Mouse (Mus musculus) liver, embryonic 16.5 days (tissue): Measurements from ENCODE around the gene Clmp. TPM values are rescaled to one million over a fixed set of nuclear protein-coding genes. Genes with fewer than 3 reads are reported as not detected.
"Not testable (repeated sequence)": the region's sequence is repeated elsewhere in the genome, so short reads cannot be mapped to it uniquely, and the experiment has no call there.

ENCODE experiments used
- ATAC-seq: fragments of 200-750 bp; cut with Nextera tagmentation; 2 replicates; pipeline ENCODE4 v1.8.0; 2017; ENCODE audit warnings: low read depth, mild to moderate bottlenecking, moderate number of reproducible peaks, moderate library complexity
- H3K27ac ChIP-seq: fragments of 300-500 bp; sonication (generic); 2 replicates; pipeline ENCODE4 v1.5.1; 2014; ENCODE audit warnings: mild to moderate bottlenecking, low read length
- H3K27me3 ChIP-seq: fragments of 300-500 bp; sonication (generic); 2 replicates; pipeline ENCODE4 v1.6.1; 2014; ENCODE audit warnings: low read depth, low read length, mixed read lengths; ENCODE audit not compliant: control insufficient read depth, insufficient read depth
- H3K36me3 ChIP-seq: fragments of 300-500 bp; sonication (generic); 2 replicates; pipeline ENCODE4 v1.6.1; 2014; ENCODE audit warnings: mild to moderate bottlenecking; ENCODE audit not compliant: control insufficient read depth, insufficient read depth
- H3K4me1 ChIP-seq: fragments of 300-500 bp; sonication (generic); 2 replicates; pipeline ENCODE4 v1.6.1; 2014; ENCODE audit warnings: low read depth, low read length, mixed read lengths; ENCODE audit not compliant: control insufficient read depth
- H3K4me2 ChIP-seq: fragments of 300-500 bp; sonication (generic); 2 replicates; pipeline ENCODE4 v1.6.1; 2014; ENCODE audit warnings: low read depth, low read length, mixed read lengths
- H3K4me3 ChIP-seq: fragments of 300-500 bp; sonication (generic); 2 replicates; pipeline ENCODE4 v1.5.1; 2014; ENCODE audit warnings: low read depth, mild to moderate bottlenecking, low read length
- H3K9ac ChIP-seq: fragments of 300-500 bp; sonication (generic); 2 replicates; pipeline ENCODE4 v1.6.1; 2014; ENCODE audit warnings: low read depth, low read length
- H3K9me3 ChIP-seq: fragments of 300-500 bp; sonication (generic); replicated peaks from 2 replicates; pipeline ENCODE4 v1.6.1; 2016; ENCODE audit warnings: low read length; ENCODE audit not compliant: control insufficient read depth
- WGBS: fragments of 180-500 bp; shearing (Covaris S2); extraction: QIAGEN DNeasy Blood & Tissue Kit; methylation state at CpG from one replicate; pipeline ENCODE4 v1.1.7; 2014; ENCODE audit not compliant: insufficient replicate concordance; 5-methylcytosine and 5-hydroxymethylcytosine counted together
- polyA plus RNA-seq: library from polyadenylated mRNA; unstranded; fragments of >200 nt; fragmentation: Nextera tagmentation; extraction: Ambion mirVana; gene quantifications from 2 replicates; pipeline ENCODE4 v1.2.1, GENCODE M21; 2015

Clmp gene
- polyA plus RNA-seq, 1 experiment from 2014 or later = 1.2 TPM

GRCm38 (mm10) chr9:40798247-40798960, 112.6 kb downstream of the Clmp start:
- 32% methylated on average over 9 of the region's 9 CpGs for WGBS
- Histone ChIP-seq H3K4me3 (no peak overlapping the region), H3K9ac (peak overlapping the region; percentile 50; the same call in 1 of the 2 replicates), H3K9me3 (no peaks in the 10 kb centered on the region), H3K4me2 (peak overlapping the region; percentile 86; the same call in 1 of the 2 replicates), H3K27me3 (no peaks in the 10 kb centered on the region), H3K27ac (peak overlapping the region; percentile 95), H3K36me3 (no peaks in the 10 kb centered on the region; the same call in 1 of the 2 replicates), H3K4me1 (peaks cover 15% of the 10 kb centered on the region)
- no peak for ATAC-seq

GRCm38 (mm10) chr9:40799112-40799511, 113.3 kb downstream of the Clmp start:
- Histone ChIP-seq H3K27ac (peak overlapping the region; percentile 95), H3K27me3 (no peaks in the 10 kb centered on the region), H3K4me3 (peak overlapping the region; percentile 18), H3K9me3 (no peaks in the 10 kb centered on the region), H3K36me3 (peaks cover 4% of the 10 kb centered on the region; the same call in 1 of the 2 replicates), H3K4me2 (peak overlapping the region; percentile 86), H3K9ac (peak overlapping the region; percentile 50), H3K4me1 (peaks cover 15% of the 10 kb centered on the region)
- WGBS = 26% methylated on average over 3 of the region's 3 CpGs
- ATAC-seq = no peak

DNA sequence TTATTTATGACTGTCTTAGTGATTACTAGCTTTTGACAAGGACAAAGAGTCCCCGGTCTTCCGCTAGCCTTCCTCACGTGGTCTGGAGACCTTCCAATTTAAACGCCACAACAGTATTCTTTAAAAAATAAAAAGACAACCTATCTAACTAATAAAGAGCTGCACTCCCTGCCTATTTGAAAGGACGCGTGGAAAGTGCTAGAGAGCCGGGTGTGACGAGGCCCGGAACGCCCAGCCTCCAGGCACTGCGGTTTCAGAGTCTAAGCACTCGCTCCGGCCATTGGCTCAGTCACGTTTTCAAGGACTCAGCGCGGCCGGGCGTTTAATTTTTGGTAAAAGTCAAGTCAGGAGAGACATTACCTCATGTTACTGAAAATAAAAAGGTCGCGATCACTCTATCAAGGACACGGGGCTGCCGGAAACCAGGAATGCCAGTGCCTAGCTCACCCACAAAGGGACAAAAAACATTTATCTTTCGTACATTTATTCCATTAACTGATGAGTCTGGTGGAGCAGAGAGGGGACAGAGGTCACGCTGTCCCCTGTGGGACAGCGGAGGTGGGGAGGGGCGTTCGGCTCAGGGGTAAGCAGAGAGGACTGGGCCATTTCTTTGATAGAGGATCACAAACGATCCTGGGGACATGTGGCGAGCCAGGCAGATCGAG, 114.2 kb downstream of the Clmp start:
- H3K27ac ChIP-seq = peak overlapping the region; percentile 95
- H3K9ac ChIP-seq = peak overlapping the region; percentile 85
- H3K27me3 ChIP-seq = no peaks in the 10 kb centered on the region
- H3K4me3 ChIP-seq = peak overlapping the region; percentile 92
- H3K9me3 ChIP-seq = no peaks in the 10 kb centered on the region
- ATAC-seq = peak; percentile 1
- H3K36me3 ChIP-seq = peaks cover 8% of the 10 kb centered on the region
- peak overlapping the region; percentile 86 for H3K4me2 ChIP-seq
- WGBS = 1% methylated on average over 30 of the region's 30 CpGs
- H3K4me1 ChIP-seq = peaks cover 15% of the 10 kb centered on the region

- Histone ChIP-seq H3K36me3 (peaks cover 17% of the 10 kb centered on the region), H3K9ac (peak within 1 kb of the TSS; percentile 97), H3K4me1 (peaks cover 23% of the 10 kb centered on the region), H3K27ac (peak within 1 kb of the TSS; percentile 95), H3K4me3 (peak within 1 kb of the TSS; percentile 92), H3K27me3 (no peaks in the 10 kb centered on the region), H3K4me2 (peak within 1 kb of the TSS; percentile 86), H3K9me3 (no peaks in the 10 kb centered on the region)
- WGBS = 0% methylated on average over 63 of the region's 83 CpGs
- peak; percentile 90 for ATAC-seq
These were observed 115.2 kb downstream of the Clmp start, which contains the start of gene Hspa8 for GRCm38 (mm10) chr9:40800675-40801612. Hspa8 (plus strand) TSS chr9:40800984.

DNA sequence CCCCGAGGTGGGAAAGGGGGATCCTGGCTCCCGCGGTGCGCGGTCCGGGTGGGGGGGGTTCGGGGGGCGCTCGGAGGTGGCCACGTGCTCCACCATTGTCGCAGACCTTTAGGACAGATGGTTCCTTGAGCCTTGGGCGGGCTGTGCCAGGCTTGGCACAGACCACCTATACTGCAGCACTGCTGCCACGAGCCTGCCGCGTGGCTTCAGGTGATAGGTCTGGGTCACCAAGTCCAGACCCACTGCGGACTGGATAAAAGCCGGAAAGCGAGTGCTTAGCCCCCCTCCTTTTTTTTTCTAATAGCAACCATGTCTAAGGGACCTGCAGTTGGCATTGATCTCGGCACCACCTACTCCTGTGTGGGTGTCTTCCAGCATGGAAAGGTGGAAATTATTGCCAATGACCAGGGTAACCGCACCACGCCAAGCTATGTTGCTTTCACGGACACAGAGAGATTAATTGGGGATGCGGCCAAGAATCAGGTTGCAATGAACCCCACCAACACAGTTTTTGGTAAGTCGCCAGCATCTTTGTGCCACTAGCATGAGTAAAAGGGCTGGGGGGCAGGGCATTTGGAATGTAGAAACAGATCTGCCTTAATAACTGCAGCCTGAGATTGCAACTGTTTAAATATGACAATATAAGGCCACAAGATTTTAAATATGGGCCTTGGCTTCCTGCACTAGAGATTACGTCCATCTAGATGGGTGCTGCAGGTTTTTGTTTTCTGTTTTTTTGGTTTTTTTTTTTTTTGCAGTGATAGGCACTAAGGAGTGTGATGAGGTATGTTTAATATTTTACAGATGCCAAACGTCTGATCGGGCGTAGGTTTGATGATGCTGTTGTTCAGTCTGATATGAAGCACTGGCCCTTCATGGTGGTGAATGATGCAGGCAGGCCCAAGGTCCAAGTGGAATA, 116.1 kb downstream of the Clmp start:
- ATAC-seq, H3K27me3 ChIP-seq, H3K9me3 ChIP-seq: not testable (repeated sequence)
- under 1% methylated on average over 28 of the region's 28 CpGs for WGBS
- peak overlapping the region; percentile 92 for H3K4me3 ChIP-seq
- peaks cover 26% of the 10 kb centered on the region for H3K36me3 ChIP-seq
- H3K4me2 ChIP-seq = peak overlapping the region; percentile 79
- H3K9ac ChIP-seq = peak overlapping the region; percentile 97
- peak overlapping the region; percentile 95 for H3K27ac ChIP-seq
- peaks cover 27% of the 10 kb centered on the region for H3K4me1 ChIP-seq

GRCm38 (mm10) chr9:40802533-40802875, 116.7 kb downstream of the Clmp start:
- 1% methylated on average over 8 of the region's 8 CpGs for WGBS
- Histone ChIP-seq H3K4me3 (peak overlapping the region; percentile 92), H3K36me3 (peaks cover 26% of the 10 kb centered on the region), H3K27ac (peak overlapping the region; percentile 95; the same call in 1 of the 2 replicates), H3K4me1 (peaks cover 27% of the 10 kb centered on the region), H3K4me2 (peak overlapping the region; percentile 79), H3K9ac (peak overlapping the region; percentile 97)
- not testable (repeated sequence) for H3K9me3 ChIP-seq, H3K27me3 ChIP-seq, ATAC-seq

DNA sequence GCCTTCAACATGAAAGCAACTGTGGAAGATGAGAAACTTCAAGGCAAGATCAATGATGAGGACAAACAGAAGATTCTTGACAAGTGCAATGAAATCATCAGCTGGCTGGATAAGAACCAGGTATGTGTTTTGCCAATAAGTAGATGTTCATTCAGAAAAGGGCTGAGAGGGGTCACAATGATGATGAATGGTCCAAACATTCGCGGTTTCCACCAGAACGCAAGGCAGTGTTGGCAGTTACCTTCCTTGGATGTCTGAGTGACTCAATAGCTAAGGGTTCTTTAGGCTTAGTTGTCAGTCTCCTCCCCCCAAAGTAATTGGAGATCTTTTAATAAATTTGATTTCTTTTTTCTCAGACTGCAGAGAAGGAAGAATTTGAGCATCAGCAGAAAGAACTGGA, 118.8 kb downstream of the Clmp start:
- H3K27me3 ChIP-seq, H3K9ac ChIP-seq, H3K9me3 ChIP-seq, H3K4me3 ChIP-seq, ATAC-seq, H3K27ac ChIP-seq: not testable (repeated sequence)
- Histone ChIP-seq H3K4me2 (0 out of 2 replicates have a peak overlapping the region, but pooled peaks have one; percentile 33), H3K36me3 (peaks cover 26% of the 10 kb centered on the region), H3K4me1 (peaks cover 14% of the 10 kb centered on the region)
- 61% methylated on average over 3 of the region's 3 CpGs for WGBS

DNA sequence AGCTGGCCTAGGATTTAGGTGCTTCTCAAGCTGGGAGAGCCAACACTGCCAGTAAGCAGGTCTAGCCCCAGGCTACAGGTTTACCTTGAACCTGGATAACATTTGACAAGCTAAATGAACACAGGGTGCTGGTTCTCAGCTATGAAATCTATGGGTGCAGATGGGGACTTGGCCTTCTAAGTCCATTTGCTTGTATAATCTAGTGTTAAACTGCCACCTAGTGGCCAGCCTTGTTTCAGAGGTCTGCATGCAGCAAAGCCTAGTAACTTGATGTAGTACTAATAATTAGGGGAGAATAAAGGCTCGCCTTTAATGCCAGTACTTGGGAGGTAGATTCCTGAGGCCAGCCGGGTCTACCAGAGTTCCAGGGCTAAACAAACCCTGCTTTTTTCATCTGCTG, 119.5 kb downstream of the Clmp start:
- H3K4me1 ChIP-seq = peaks cover 12% of the 10 kb centered on the region
- H3K9me3 ChIP-seq = no peaks in the 10 kb centered on the region
- no peak overlapping the region for H3K4me2 ChIP-seq
- peaks cover 26% of the 10 kb centered on the region for H3K36me3 ChIP-seq
- 49% methylated on average over 2 of the region's 2 CpGs for WGBS
- no peak overlapping the region for H3K27ac ChIP-seq
- H3K27me3 ChIP-seq = no peaks in the 10 kb centered on the region
- ATAC-seq = no peak
- no peak overlapping the region for H3K4me3 ChIP-seq
- no peak overlapping the region for H3K9ac ChIP-seq
